Mouse (Mus musculus) spleen, adult 2 months (tissue): ENCODE data around the gene Gm49361. TPM values are rescaled to one million over a fixed set of nuclear protein-coding genes. Genes with fewer than 3 reads are reported as not detected.
A peak's percentile ranks its signal among the peaks of the same experiment; 100 is the strongest.

Experiments
- DNase-seq, 2 experiments: peaks; one replicate each; pipeline versions ENCODE4 v3.0.0 to v3.0.0-alpha.2; 2012 to 2021; ENCODE audit warnings: low spot score in 2 of 2, low read depth in 1 of 2
- H3K27ac ChIP-seq: fragments of 200-500 bp; 2 replicates; pipeline ENCODE4 v1.5.1; 2012; ENCODE audit warnings: low read length, inconsistent platforms; ENCODE audit not compliant: insufficient read depth
- H3K27me3 ChIP-seq: fragments of 200-500 bp; 2 replicates; pipeline ENCODE4 v1.6.1; 2012; ENCODE audit warnings: mild to moderate bottlenecking, moderate library complexity, low read length, inconsistent platforms; ENCODE audit not compliant: control insufficient read depth, insufficient read depth
- H3K36me3 ChIP-seq: fragments of 200-500 bp; 2 replicates; pipeline ENCODE4 v1.6.1; 2012; ENCODE audit warnings: mild to moderate bottlenecking, low read length, inconsistent platforms; ENCODE audit not compliant: control insufficient read depth, insufficient read depth
- H3K4me1 ChIP-seq: fragments of 200-500 bp; 2 replicates; pipeline ENCODE4 v1.6.1; 2011; ENCODE audit warnings: inconsistent platforms; ENCODE audit not compliant: control insufficient read depth, insufficient read depth, insufficient read length
- H3K4me3 ChIP-seq: fragments of 200-500 bp; 2 replicates; pipeline ENCODE4 v1.5.1; 2011; ENCODE audit warnings: mild to moderate bottlenecking, inconsistent platforms; ENCODE audit not compliant: insufficient read depth, insufficient read length; ENCODE audit errors: extremely low read depth
- CTCF ChIP-seq: fragments of 200-500 bp; IDR thresholded peaks from 2 replicates; pipeline ENCODE4 v1.5.1; 2011; ENCODE audit warnings: mild to moderate bottlenecking, inconsistent platforms; ENCODE audit not compliant: insufficient read depth, insufficient read length, insufficient replicate concordance; ENCODE audit errors: extremely low read depth
- POLR2A ChIP-seq: fragments of 200-500 bp; IDR thresholded peaks from 2 replicates; pipeline ENCODE4 v1.6.1; 2011; ENCODE audit warnings: low read depth, low read length, inconsistent platforms
- WGBS: fragments of 180-500 bp; shearing (Covaris S2); methylation state at CpG from one replicate; pipeline ENCODE4 v1.1.7; 2018; 5-methylcytosine and 5-hydroxymethylcytosine counted together
- polyA plus RNA-seq: library from polyadenylated mRNA; depleted of rRNA; stranded (reverse); fragments of >200 nt; gene quantifications from 2 replicates; pipeline ENCODE4 v1.2.3, GENCODE M21; 2012

Gene Gm49361
- polyA plus RNA-seq, 1 experiment = not detected

DNA sequence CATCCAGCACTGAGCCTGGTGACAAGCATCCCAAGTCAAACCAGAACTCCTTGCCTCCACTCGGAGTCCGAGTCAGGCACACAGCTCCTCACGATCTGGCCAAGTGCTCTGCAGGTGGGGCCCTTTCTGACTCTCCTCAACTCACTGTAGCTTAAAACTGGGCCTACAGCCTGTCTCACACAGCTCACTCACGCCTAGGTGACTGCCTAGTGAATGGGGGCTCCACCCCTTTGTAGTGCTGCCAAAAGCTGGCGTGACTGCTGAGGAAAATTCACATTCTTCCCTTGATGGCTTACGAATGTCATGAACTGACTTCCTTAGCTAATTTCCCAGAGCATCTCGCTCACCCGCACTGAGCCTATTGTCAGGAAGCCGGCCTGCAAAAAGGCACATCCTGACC is 15.4 kb downstream of the Gm49361 start:
- no peak overlapping the region for H3K4me3 ChIP-seq
- DNase-seq = no peak
- peaks cover 1% of the 10 kb centered on the region for H3K36me3 ChIP-seq
- H3K4me1 ChIP-seq = peaks cover 28% of the 10 kb centered on the region
- 48% methylated on average over 9 of the region's 9 CpGs for WGBS
- TF ChIP-seq POLR2A (no peak), CTCF (no peak)
- H3K27me3 ChIP-seq = no peaks in the 10 kb centered on the region
- peak overlapping the region; percentile 90 for H3K27ac ChIP-seq

DNA sequence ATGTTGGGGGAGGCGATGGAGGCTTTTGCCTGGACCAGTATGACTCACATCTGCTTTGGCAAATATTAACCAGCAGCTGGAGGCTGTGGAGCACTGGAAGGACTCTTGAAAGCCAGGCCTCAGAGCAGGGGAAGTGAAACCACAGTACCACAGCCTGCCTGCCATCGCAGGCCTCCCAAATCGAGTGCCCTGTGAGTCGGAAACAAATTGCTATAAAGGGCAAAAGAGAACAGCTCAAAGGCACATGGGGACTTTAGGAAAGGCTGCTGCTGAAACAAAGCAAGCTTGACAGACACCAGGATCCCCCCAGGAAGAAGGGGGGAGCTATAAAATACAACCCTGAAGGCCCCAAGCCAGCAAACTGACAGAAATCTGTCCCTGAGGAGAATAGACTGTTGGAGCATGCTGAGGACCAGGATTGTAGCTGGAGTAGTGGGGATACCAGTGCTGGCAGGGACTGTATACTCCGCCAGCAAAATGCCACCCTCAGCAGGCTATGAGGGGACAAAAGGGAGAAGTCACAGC is 15.9 kb downstream of the Gm49361 start:
- peaks cover 28% of the 10 kb centered on the region for H3K4me1 ChIP-seq
- no peak overlapping the region for H3K4me3 ChIP-seq
- DNase-seq = peak; percentile 45 to 66
- H3K36me3 ChIP-seq = peaks cover 5% of the 10 kb centered on the region
- H3K27me3 ChIP-seq = no peaks in the 10 kb centered on the region
- no peak for TF ChIP-seq CTCF
- TF ChIP-seq POLR2A = no peak
- H3K27ac ChIP-seq = peak overlapping the region; percentile 90
- 15% methylated on average over 5 of the region's 5 CpGs for WGBS

DNA sequence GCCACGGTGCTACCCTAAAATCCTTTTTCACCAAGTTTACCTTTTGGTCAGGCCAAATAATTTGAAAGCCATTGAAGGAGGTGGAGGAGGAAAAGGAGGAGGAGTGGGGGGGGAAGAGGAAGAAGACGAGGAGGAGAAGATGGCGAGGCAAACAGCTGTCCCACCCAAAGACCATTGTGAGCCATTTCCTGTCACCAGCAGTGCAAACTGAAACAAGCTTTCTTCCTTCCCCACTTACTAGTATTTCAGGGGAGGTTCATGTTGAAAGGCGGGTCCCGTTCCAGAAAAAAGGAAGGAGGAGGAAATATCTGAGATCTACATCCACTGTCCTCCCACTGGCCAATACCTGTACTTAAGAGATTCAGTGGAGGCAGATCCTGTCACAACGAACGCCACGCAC is 16.5 kb downstream of the Gm49361 start:
- 22% methylated on average over 8 of the region's 8 CpGs for WGBS
- TF ChIP-seq CTCF (no peak), POLR2A (no peak)
- Histone ChIP-seq H3K27ac (peak overlapping the region; percentile 90), H3K4me1 (peaks cover 28% of the 10 kb centered on the region), H3K4me3 (no peak overlapping the region), H3K36me3 (peaks cover 5% of the 10 kb centered on the region), H3K27me3 (no peaks in the 10 kb centered on the region)
- DNase-seq = peak in 1 of 2 experiments; percentile 14

DNA sequence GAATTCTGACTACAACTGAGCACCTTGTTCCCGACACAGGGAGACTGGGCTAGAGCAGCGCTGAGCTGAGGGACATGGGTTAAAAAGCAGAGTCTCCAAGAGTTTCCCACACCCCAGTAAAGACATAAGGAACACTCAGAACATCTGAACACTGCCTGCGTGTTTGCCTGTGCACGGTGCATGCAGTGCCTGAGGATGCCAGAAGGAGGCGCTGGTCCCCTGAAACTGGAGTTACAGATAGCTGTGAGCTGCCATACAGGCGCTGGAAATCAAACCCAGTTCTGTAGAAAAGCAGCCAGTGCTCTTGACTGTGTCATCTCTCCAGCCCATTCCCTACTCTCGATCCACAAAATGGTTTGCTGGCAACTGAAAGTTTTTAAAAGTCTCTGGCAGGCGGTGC is 19.7 kb downstream of the Gm49361 start:
- TF ChIP-seq POLR2A (no peak), CTCF (peak; percentile 13; the same call in 1 of the 2 replicates)
- DNase-seq = no peak
- Histone ChIP-seq H3K27me3 (no peaks in the 10 kb centered on the region), H3K4me3 (no peak overlapping the region), H3K4me1 (peaks cover 18% of the 10 kb centered on the region), H3K36me3 (peaks cover 8% of the 10 kb centered on the region), H3K27ac (no peak overlapping the region)
- 93% methylated on average over 8 of the region's 8 CpGs for WGBS

DNA sequence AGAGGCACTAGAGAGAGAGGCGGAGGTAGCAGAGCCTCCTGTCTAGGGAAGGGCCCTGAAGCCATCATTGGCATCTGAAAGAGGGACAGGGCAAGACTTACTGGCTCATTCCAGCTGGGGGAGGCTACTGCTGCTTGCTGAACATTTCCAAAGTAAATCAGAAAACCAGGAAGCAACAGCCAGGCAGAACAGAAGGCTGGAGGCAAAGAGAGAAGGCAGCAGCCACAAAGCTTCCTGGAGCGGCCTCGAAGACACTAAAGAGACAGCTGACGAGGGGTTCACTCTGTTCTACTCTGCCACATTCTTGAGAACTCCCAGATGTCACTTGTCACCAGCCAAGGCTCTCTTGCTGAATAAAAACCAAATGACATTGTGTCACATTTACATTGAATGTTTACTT is 21.4 kb downstream of the Gm49361 start:
- Histone ChIP-seq H3K4me3 (no peak overlapping the region), H3K27me3 (no peaks in the 10 kb centered on the region), H3K27ac (no peak overlapping the region), H3K36me3 (peaks cover 8% of the 10 kb centered on the region), H3K4me1 (peaks cover 3% of the 10 kb centered on the region)
- TF ChIP-seq POLR2A (no peak), CTCF (no peak)
- no peak for DNase-seq
- WGBS = 72% methylated on average over 4 of the region's 4 CpGs

DNA sequence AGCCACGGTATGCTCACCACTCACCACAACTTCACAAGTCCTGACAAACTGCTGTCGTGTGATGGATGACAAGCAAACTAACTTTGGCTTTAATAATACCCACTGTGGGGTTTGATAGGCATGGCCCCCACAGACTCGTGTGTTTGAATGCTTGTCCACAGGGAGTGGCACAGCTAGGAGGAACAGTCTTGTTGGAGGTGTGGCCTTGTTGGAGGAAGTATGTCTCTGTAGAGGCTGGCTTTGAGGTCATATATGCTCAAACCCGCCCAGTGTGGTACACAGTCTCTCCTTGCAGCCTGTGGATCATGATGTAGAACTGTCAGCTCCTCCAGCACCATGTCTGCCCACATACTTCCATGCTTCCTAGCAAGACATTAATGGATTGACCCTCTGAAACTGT is 27.7 kb downstream of the Gm49361 start:
- H3K36me3 ChIP-seq = peaks cover 2% of the 10 kb centered on the region; the same call in 1 of the 2 replicates

DNA sequence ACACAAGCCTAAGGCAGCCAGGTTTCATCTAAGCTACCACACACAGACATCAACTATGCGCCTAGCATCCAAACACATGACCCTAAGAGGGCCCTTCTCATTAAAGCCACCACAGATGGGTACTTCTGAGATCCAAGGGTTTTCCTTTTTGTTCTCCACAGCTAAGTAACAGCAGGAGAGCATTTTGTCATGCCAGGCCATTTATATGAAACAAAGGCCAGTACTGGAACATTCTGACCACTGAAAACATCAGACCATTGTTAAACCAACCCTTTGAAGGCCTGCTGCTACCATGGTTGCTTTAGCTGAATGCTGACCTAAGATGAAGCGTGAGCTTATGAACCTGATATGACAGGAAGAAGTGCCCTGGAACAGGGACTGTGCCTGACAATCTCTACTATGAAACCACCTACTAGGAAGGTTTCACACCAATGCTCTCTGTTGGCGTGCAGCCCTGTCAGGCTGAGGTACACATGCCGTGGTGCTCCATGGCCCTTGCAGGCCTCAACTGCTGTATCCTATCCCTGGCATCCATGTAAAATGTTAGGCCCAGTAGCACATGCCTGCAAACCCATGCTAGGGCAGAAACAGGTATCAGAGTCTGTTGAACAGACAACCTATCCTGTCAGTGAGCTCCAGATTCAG is 29.2 kb downstream of the Gm49361 start:
- no peak for TF ChIP-seq POLR2A
- TF ChIP-seq CTCF = no peak
- Histone ChIP-seq H3K4me1 (peaks cover 7% of the 10 kb centered on the region; the same call in 1 of the 2 replicates), H3K27ac (no peak overlapping the region), H3K36me3 (peaks cover 2% of the 10 kb centered on the region; the same call in 1 of the 2 replicates), H3K4me3 (no peak overlapping the region), H3K27me3 (no peaks in the 10 kb centered on the region)
- DNase-seq = no peak
- 96% methylated on average over 4 of the region's 4 CpGs for WGBS

More for the DNA sequence above, 27.7 kb downstream of the Gm49361 start:
- Histone ChIP-seq H3K27ac (no peak overlapping the region), H3K4me1 (no peaks in the 10 kb centered on the region; the same call in 1 of the 2 replicates), H3K4me3 (no peak overlapping the region), H3K27me3 (no peaks in the 10 kb centered on the region)
- whole genome bisulfite sequencing = 77% methylated on average over 4 of the region's 4 CpGs
- TF ChIP-seq POLR2A = no peak
- no peak for TF ChIP-seq CTCF
- no peak for DNase-seq
